Mouse (Mus musculus): ENCODE data around the gene Tspan8. TPM values are rescaled to one million over a fixed set of nuclear protein-coding genes. Genes with fewer than 3 reads are reported as not detected.

Tspan8 gene
- polyA plus RNA-seq, 1 experiment from 2014 or later, result 39.6 TPM

GRCm38 (mm10) chr10:115861967-115862366, 45.3 kb downstream of the Tspan8 start:
- Histone ChIP-seq H3K9me3 (ENCODE audit: control insufficient read depth, low read length) (no peaks in the 10 kb centered on the region), H3K4me2 (no peak overlapping the region), H3K4me3 (ENCODE audit: low read depth, low read length) (no peak overlapping the region), H3K9ac (ENCODE audit: low read depth, low read length) (no peak overlapping the region), H3K27ac (ENCODE audit: low read depth, low read length) (no peak overlapping the region), H3K27me3 (replicated peaks; ENCODE audit: control insufficient read depth, insufficient read depth, low read length) (no peaks in the 10 kb centered on the region), H3K4me1 (replicated peaks; ENCODE audit: control insufficient read depth, insufficient read depth, low read length) (no peaks in the 10 kb centered on the region), H3K36me3 (ENCODE audit: control insufficient read depth, insufficient read depth, low read length) (no peaks in the 10 kb centered on the region)
- ATAC-seq (replicated peaks; ENCODE audit: low FRiP score) (no peak), DNase-seq (ENCODE audit: low spot score) (no peak)
- WGBS, result 71% methylated on average over 5 of the region's 5 CpGs

GRCm38 (mm10) chr10:115882757-115883156, 66.1 kb downstream of the Tspan8 start:
- H3K27ac ChIP-seq (ENCODE audit: low read depth, low read length), result no peak overlapping the region
- no peaks in the 10 kb centered on the region for H3K9me3 ChIP-seq (ENCODE audit: control insufficient read depth, low read length)
- H3K4me3 ChIP-seq (ENCODE audit: low read depth, low read length), result no peak overlapping the region
- no peak overlapping the region for H3K9ac ChIP-seq (ENCODE audit: low read depth, low read length)
- H3K4me1 ChIP-seq (replicated peaks; ENCODE audit: control insufficient read depth, insufficient read depth, low read length), result no peaks in the 10 kb centered on the region
- DNase-seq (ENCODE audit: low spot score), result no peak
- no peaks in the 10 kb centered on the region for H3K36me3 ChIP-seq (ENCODE audit: control insufficient read depth, insufficient read depth, low read length)
- H3K27me3 ChIP-seq (replicated peaks; ENCODE audit: control insufficient read depth, insufficient read depth, low read length), result no peaks in the 10 kb centered on the region
- no peak overlapping the region for H3K4me2 ChIP-seq
- 77% methylated on average over 5 of the region's 5 CpGs for WGBS
- no peak for ATAC-seq (replicated peaks; ENCODE audit: low FRiP score)

- Histone ChIP-seq H3K4me2 (no peak overlapping the region), H3K9me3 (ENCODE audit: control insufficient read depth, low read length) (no peaks in the 10 kb centered on the region), H3K4me3 (ENCODE audit: low read depth, low read length) (no peak overlapping the region), H3K36me3 (ENCODE audit: control insufficient read depth, insufficient read depth, low read length) (no peaks in the 10 kb centered on the region), H3K27me3 (replicated peaks; ENCODE audit: control insufficient read depth, insufficient read depth, low read length) (no peaks in the 10 kb centered on the region), H3K9ac (ENCODE audit: low read depth, low read length) (no peak overlapping the region), H3K27ac (ENCODE audit: low read depth, low read length) (no peak overlapping the region), H3K4me1 (replicated peaks; ENCODE audit: control insufficient read depth, insufficient read depth, low read length) (no peaks in the 10 kb centered on the region)
- DNase-seq (ENCODE audit: low spot score) (no peak), ATAC-seq (replicated peaks; ENCODE audit: low FRiP score) (no peak)
- 68% methylated on average over 4 of the region's 4 CpGs for WGBS
Observed at GRCm38 (mm10) chr10:115891924-115892323, 75.3 kb downstream of the Tspan8 start.

GRCm38 (mm10) chr10:115892973-115893372, 76.3 kb downstream of the Tspan8 start:
- H3K4me3 ChIP-seq (ENCODE audit: low read depth, low read length), result no peak overlapping the region
- ATAC-seq (replicated peaks; ENCODE audit: low FRiP score), result no peak; the same call in 1 of the 2 replicates
- H3K27me3 ChIP-seq (replicated peaks; ENCODE audit: control insufficient read depth, insufficient read depth, low read length), result no peaks in the 10 kb centered on the region
- no peak overlapping the region for H3K4me2 ChIP-seq
- no peaks in the 10 kb centered on the region for H3K4me1 ChIP-seq (replicated peaks; ENCODE audit: control insufficient read depth, insufficient read depth, low read length)
- no peaks in the 10 kb centered on the region for H3K36me3 ChIP-seq (ENCODE audit: control insufficient read depth, insufficient read depth, low read length)
- 54% methylated on average over 6 of the region's 6 CpGs for WGBS
- no peaks in the 10 kb centered on the region for H3K9me3 ChIP-seq (ENCODE audit: control insufficient read depth, low read length)
- H3K9ac ChIP-seq (ENCODE audit: low read depth, low read length), result no peak overlapping the region
- H3K27ac ChIP-seq (ENCODE audit: low read depth, low read length), result no peak overlapping the region
- DNase-seq (ENCODE audit: low spot score), result no peak

GRCm38 (mm10) chr10:115894045-115894444, 77.4 kb downstream of the Tspan8 start:
- 61% methylated on average over 5 of the region's 5 CpGs for WGBS
- H3K4me1 ChIP-seq (replicated peaks; ENCODE audit: control insufficient read depth, insufficient read depth, low read length), result no peaks in the 10 kb centered on the region
- DNase-seq (ENCODE audit: low spot score), result no peak
- no peak overlapping the region for H3K9ac ChIP-seq (ENCODE audit: low read depth, low read length)
- no peak overlapping the region for H3K4me2 ChIP-seq
- H3K27me3 ChIP-seq (replicated peaks; ENCODE audit: control insufficient read depth, insufficient read depth, low read length), result no peaks in the 10 kb centered on the region
- H3K36me3 ChIP-seq (ENCODE audit: control insufficient read depth, insufficient read depth, low read length), result no peaks in the 10 kb centered on the region
- H3K4me3 ChIP-seq (ENCODE audit: low read depth, low read length), result no peak overlapping the region
- H3K27ac ChIP-seq (ENCODE audit: low read depth, low read length), result no peak overlapping the region
- H3K9me3 ChIP-seq (ENCODE audit: control insufficient read depth, low read length), result no peaks in the 10 kb centered on the region
- ATAC-seq (replicated peaks; ENCODE audit: low FRiP score), result no peak

- no peak overlapping the region for H3K4me2 ChIP-seq
- no peaks in the 10 kb centered on the region for H3K4me1 ChIP-seq (replicated peaks; ENCODE audit: control insufficient read depth, insufficient read depth, low read length)
- no peak overlapping the region for H3K27ac ChIP-seq (ENCODE audit: low read depth, low read length)
- no peak for ATAC-seq (replicated peaks; ENCODE audit: low FRiP score)
- no peak overlapping the region for H3K4me3 ChIP-seq (ENCODE audit: low read depth, low read length)
- no peaks in the 10 kb centered on the region for H3K9me3 ChIP-seq (ENCODE audit: control insufficient read depth, low read length)
- no peak overlapping the region for H3K9ac ChIP-seq (ENCODE audit: low read depth, low read length)
- H3K36me3 ChIP-seq (ENCODE audit: control insufficient read depth, insufficient read depth, low read length), result no peaks in the 10 kb centered on the region
- H3K27me3 ChIP-seq (replicated peaks; ENCODE audit: control insufficient read depth, insufficient read depth, low read length), result no peaks in the 10 kb centered on the region
- DNase-seq (ENCODE audit: low spot score), result no peak
Observed at GRCm38 (mm10) chr10:115896764-115897163, 80.1 kb downstream of the Tspan8 start.

GRCm38 (mm10) chr10:115897235-115897634, 80.6 kb downstream of the Tspan8 start:
- ATAC-seq (replicated peaks; ENCODE audit: low FRiP score), result no peak
- 70% methylated on average over 7 of the region's 7 CpGs for WGBS
- Histone ChIP-seq H3K27me3 (replicated peaks; ENCODE audit: control insufficient read depth, insufficient read depth, low read length) (no peaks in the 10 kb centered on the region), H3K4me1 (replicated peaks; ENCODE audit: control insufficient read depth, insufficient read depth, low read length) (no peaks in the 10 kb centered on the region), H3K36me3 (ENCODE audit: control insufficient read depth, insufficient read depth, low read length) (no peaks in the 10 kb centered on the region), H3K9me3 (ENCODE audit: control insufficient read depth, low read length) (no peaks in the 10 kb centered on the region), H3K27ac (ENCODE audit: low read depth, low read length) (no peak overlapping the region), H3K9ac (ENCODE audit: low read depth, low read length) (no peak overlapping the region), H3K4me3 (ENCODE audit: low read depth, low read length) (no peak overlapping the region), H3K4me2 (no peak overlapping the region)
- no peak for DNase-seq (ENCODE audit: low spot score)

Other genes with a start within 250 kb of the Tspan8 start
- not detected in 2 replicates for gene A930009A15Rik, start 246.8 kb upstream of the Tspan8 start, polyA plus RNA-seq (2014; fragmentation: Nextera tagmentation; extraction: Ambion mirVana)
- gene Lgr5, start 229.1 kb upstream of the Tspan8 start, polyA plus RNA-seq (2014; fragmentation: Nextera tagmentation; extraction: Ambion mirVana), result 4.8 and 5.4 TPM in 2 replicates
- gene Ptprr, start 201.4 kb downstream of the Tspan8 start, polyA plus RNA-seq (2014; fragmentation: Nextera tagmentation; extraction: Ambion mirVana), result 0.06 and 0.15 TPM in 2 replicates

Data from liver, embryonic 11.5 days (tissue).